Mouse (Mus musculus) liver, embryonic 11.5 days (tissue): Measurements from ENCODE around the gene Tet3. TPM values are rescaled to one million over a fixed set of nuclear protein-coding genes. Genes with fewer than 3 reads are reported as not detected.

Experiments used
- ATAC-seq: fragments of 200-750 bp; cut with Nextera tagmentation; replicated peaks from 2 replicates; pipeline ENCODE4 v1.8.0; 2017; ENCODE audit warnings: moderate number of reproducible peaks, mild to moderate bottlenecking, moderate TSS enrichment, moderate library complexity; ENCODE audit not compliant: low FRiP score
- DNase-seq: peaks from one replicate; pipeline ENCODE4 v3.0.0-alpha.2; 2017; ENCODE audit warnings: low spot score
- H3K27ac ChIP-seq: fragments of 300-500 bp; sonication (generic); 2 replicates; pipeline ENCODE4 v1.5.1; 2014; ENCODE audit warnings: mild to moderate bottlenecking, low read depth, low read length, control low read depth
- H3K27me3 ChIP-seq: fragments of 300-500 bp; sonication (generic); replicated peaks from 2 replicates; pipeline ENCODE4 v1.6.1; 2014; ENCODE audit warnings: low read length, mixed read lengths; ENCODE audit not compliant: control insufficient read depth, insufficient read depth
- H3K36me3 ChIP-seq: fragments of 300-500 bp; sonication (generic); 2 replicates; pipeline ENCODE4 v1.6.1; 2014; ENCODE audit warnings: mild to moderate bottlenecking, low read length, moderate library complexity, mixed read lengths; ENCODE audit not compliant: control insufficient read depth, insufficient read depth
- H3K4me1 ChIP-seq: fragments of 300-500 bp; sonication (generic); replicated peaks from 2 replicates; pipeline ENCODE4 v1.6.1; 2014; ENCODE audit warnings: low read length, mixed read lengths; ENCODE audit not compliant: control insufficient read depth, insufficient read depth
- H3K4me2 ChIP-seq: fragments of 300-500 bp; sonication (generic); 2 replicates; pipeline ENCODE4 v1.6.1; 2014; ENCODE audit warnings: mild to moderate bottlenecking, control low read depth, moderate library complexity
- H3K4me3 ChIP-seq: fragments of 300-500 bp; sonication (generic); 2 replicates; pipeline ENCODE4 v1.5.1; 2014; ENCODE audit warnings: low read depth, low read length, control low read depth
- H3K9ac ChIP-seq: fragments of 300-500 bp; sonication (generic); 2 replicates; pipeline ENCODE4 v1.6.1; 2014; ENCODE audit warnings: low read depth, low read length, control low read depth
- H3K9me3 ChIP-seq: fragments of 300-500 bp; sonication (generic); 2 replicates; pipeline ENCODE4 v1.6.1; 2016; ENCODE audit warnings: low read length, inconsistent platforms, mixed read lengths; ENCODE audit not compliant: control insufficient read depth
- WGBS: fragments of 180-500 bp; shearing (Covaris S2); extraction: QIAGEN DNeasy Blood & Tissue Kit; methylation state at CpG from one replicate; pipeline ENCODE4 v1.1.7; 2014; 5-methylcytosine and 5-hydroxymethylcytosine counted together
- microRNA-seq: library from miRNA; unstranded; fragments of <30 nt; microRNA quantifications from one replicate; pipeline ENCODE4, GENCODE M21; 2017; ENCODE audit warnings: borderline number of aligned reads
- polyA plus RNA-seq: library from polyadenylated mRNA; unstranded; fragments of >200 nt; fragmentation: Nextera tagmentation; extraction: Ambion mirVana; gene quantifications from 2 replicates; pipeline ENCODE4 v1.2.1, GENCODE M21; 2014

The Tet3 gene
- polyA plus RNA-seq, 1 experiment from 2014 or later: 22.0 TPM

- H3K9ac ChIP-seq: peak overlapping the region; percentile 96
- peak; percentile 92 for ATAC-seq
- peak; percentile 84 for DNase-seq
- peak overlapping the region; percentile 81 for H3K27ac ChIP-seq
- WGBS: under 1% methylated on average over 52 of the region's 52 CpGs
- peak overlapping the region; percentile 88 for H3K4me2 ChIP-seq
- H3K36me3 ChIP-seq: peaks cover 4% of the 10 kb centered on the region
- no peaks in the 10 kb centered on the region for H3K27me3 ChIP-seq
- no peaks in the 10 kb centered on the region for H3K9me3 ChIP-seq
- H3K4me3 ChIP-seq: peak overlapping the region; percentile 98
- peaks cover 31% of the 10 kb centered on the region for H3K4me1 ChIP-seq
These were observed 141.7 kb downstream of the Tet3 start for GRCm38 (mm10) chr6:83317108-83317741.

- DNase-seq (peak; percentile 58), ATAC-seq (no peak)
- H3K36me3 ChIP-seq: peaks cover 15% of the 10 kb centered on the region
- WGBS: 8% methylated on average over 10 of the region's 10 CpGs
- H3K4me1 ChIP-seq: peaks cover 43% of the 10 kb centered on the region
- H3K4me3 ChIP-seq: peak overlapping the region; percentile 98
- H3K27ac ChIP-seq: 0 out of 2 replicates have a peak overlapping the region, but pooled peaks have one; percentile 81
- no peaks in the 10 kb centered on the region for H3K9me3 ChIP-seq
- H3K27me3 ChIP-seq: no peaks in the 10 kb centered on the region
- peak overlapping the region; percentile 88 for H3K4me2 ChIP-seq
- peak overlapping the region; percentile 96; the same call in 1 of the 2 replicates for H3K9ac ChIP-seq
These were observed 142.9 kb downstream of the Tet3 start for GRCm38 (mm10) chr6:83316022-83316421.

- Histone ChIP-seq H3K4me2 (peak overlapping the region; percentile 88), H3K36me3 (peaks cover 20% of the 10 kb centered on the region), H3K4me1 (peaks cover 43% of the 10 kb centered on the region), H3K9me3 (no peaks in the 10 kb centered on the region), H3K27me3 (no peaks in the 10 kb centered on the region), H3K4me3 (peak overlapping the region; percentile 98), H3K27ac (no peak overlapping the region), H3K9ac (peak overlapping the region; percentile 5; the same call in 1 of the 2 replicates)
- DNase-seq (no peak), ATAC-seq (no peak)
These were observed 143.6 kb downstream of the Tet3 start for GRCm38 (mm10) chr6:83315293-83315692.

DNA sequence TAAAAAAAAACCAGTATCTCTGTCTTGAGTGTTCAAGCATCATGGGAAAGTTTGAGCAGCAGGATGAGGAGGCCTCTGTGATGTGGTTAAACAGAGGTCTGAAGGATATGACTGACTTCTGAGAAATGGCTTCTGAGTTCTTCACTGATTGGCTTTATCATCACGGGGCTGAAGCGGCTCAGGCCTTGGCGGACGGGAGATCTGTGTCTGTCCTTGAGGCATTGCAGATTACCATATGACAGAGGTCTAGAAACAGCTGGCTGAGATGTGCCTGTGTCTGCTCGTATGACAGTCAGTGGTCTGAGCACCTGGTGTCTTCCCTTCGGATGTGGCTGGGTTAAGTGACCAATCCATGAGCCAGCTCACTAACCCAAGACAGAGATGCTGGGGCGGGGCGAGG, 146.4 kb downstream of the Tet3 start:
- Histone ChIP-seq H3K27ac (peak overlapping the region; percentile 80), H3K9ac (no peak overlapping the region), H3K36me3 (peaks cover 34% of the 10 kb centered on the region), H3K27me3 (no peaks in the 10 kb centered on the region), H3K9me3 (no peaks in the 10 kb centered on the region), H3K4me3 (no peak overlapping the region), H3K4me1 (peaks cover 43% of the 10 kb centered on the region), H3K4me2 (peak overlapping the region; percentile 2; the same call in 1 of the 2 replicates)
- DNase-seq: no peak
- 58% methylated on average over 8 of the region's 8 CpGs for WGBS
- ATAC-seq: peak; percentile 80

Small RNAs within 50 kb of the gene (microRNA-seq; reads per million reads assigned to microRNA genes)
- gene Mir6374: not detected

Other genes with a start within 250 kb of the Tet3 start
- gene Slc4a5, start 239.3 kb downstream of the Tet3 start, polyA plus RNA-seq: 0.23 and 0.41 TPM in 2 replicates
- gene Mthfd2, start 133.2 kb downstream of the Tet3 start, polyA plus RNA-seq: 119 and 120 TPM in 2 replicates
- 78.5 and 84.8 TPM in 2 replicates for gene Mob1a, start 133.1 kb downstream of the Tet3 start, polyA plus RNA-seq
- 307 and 333 TPM in 2 replicates for gene Bola3, start 109.9 kb downstream of the Tet3 start, polyA plus RNA-seq
- 43.4 and 44.7 TPM in 2 replicates for gene Dguok, start 47.9 kb upstream of the Tet3 start, polyA plus RNA-seq
- gene Actg2, start 77.2 kb upstream of the Tet3 start, polyA plus RNA-seq: 7.6 and 9.1 TPM in 2 replicates
- gene Stambp, start 113.6 kb upstream of the Tet3 start, polyA plus RNA-seq: 21.2 TPM in 2 replicates
- gene Clec4f, start 197.1 kb upstream of the Tet3 start, polyA plus RNA-seq: 1.0 and 1.3 TPM in 2 replicates
- not detected in 2 replicates for gene Cd207, start 218.8 kb upstream of the Tet3 start, polyA plus RNA-seq